Mouse (Mus musculus): Measurements from ENCODE around the gene Cgnl1. TPM values are rescaled to one million over a fixed set of nuclear protein-coding genes. Genes with fewer than 3 reads are reported as not detected.

The Cgnl1 gene
- polyA plus RNA-seq (2012; rRNA removed), result 10.4 and 16.7 TPM in 2 replicates

DNA sequence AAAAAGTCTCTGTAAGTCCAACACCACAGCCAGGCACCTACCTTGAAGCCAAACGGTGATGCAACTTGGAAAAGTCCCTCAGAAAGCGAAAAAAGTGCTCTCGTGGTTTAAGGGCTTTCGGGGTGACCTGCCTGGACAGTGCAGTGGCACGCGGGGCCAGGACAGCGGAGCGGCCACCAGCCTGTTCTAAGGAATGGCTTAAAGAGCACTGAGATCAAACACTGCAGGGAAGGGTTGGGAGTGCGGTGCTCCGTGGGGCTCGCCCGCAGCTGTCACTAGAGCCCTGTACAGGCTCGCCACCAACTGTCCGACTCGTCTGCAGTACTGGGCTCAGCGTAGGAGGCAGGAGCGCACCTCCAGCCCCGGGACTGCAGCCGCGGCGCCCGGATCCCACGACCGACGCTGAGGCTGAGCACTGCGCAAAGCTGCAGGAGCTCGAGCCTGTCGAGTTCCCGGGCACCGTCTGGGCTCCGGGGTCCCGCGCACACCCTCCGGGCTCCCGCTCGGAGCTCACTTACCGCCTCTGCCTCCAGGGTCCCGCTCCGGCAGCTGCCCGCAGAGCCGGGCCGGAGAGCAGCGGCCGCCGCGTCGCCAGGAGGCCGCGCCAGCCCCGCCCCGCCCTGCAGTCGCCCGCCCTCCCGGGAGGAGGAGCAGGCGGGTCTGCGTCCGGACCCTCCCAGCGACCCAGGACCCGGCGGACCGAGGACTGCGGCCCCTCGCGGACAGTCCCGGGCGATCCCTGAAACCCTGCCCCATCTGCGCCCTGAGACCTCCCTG lies at the start of gene Cgnl1:
Gene Cgnl1, minus strand, starts transcription at position 612 of the 777 bp plus-strand sequence.
- DNase-seq (ENCODE audit: low spot score), result peak; percentile 70

DNA sequence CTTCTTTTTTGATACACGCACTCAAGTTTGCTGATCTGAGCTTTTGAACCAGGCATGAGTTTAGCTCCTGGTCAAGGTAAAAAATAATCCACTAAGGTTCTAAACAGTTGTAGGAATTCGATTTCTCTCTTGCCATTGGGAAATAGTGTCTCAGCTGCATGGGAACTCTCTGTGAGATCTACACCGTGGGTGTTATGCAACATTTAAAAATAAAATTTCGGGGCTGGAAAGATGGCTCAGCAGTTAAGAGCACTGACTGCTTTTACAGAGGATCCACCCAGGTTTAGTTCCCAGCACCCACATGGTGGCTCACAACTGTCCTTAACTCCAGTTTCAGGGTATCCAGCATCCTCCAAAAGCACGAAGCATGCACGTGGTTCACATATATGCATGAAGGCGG lies 47.1 kb upstream of the Cgnl1 start:
- DNase-seq (ENCODE audit: low spot score), result no peak

DNA sequence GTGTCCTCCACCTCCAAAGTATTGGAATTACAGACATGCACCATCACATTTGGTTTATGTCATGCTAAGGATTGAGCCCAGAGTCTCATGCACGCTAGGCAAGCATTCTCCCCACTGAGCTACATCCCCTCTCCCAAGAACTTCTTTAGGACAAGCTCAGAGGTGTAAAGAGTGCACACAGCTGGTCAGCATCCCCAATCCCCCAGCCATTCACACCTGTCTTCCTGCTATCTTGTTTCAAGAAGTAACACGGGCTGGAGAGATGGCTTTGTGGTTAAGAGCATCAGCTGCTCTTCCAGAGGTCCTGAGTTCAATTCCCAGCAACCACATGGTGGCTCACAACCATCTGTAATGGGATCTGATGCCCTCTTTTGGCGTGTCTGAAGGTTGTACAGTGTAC lies 44.7 kb upstream of the Cgnl1 start:
- DNase-seq (ENCODE audit: low spot score), result no peak

DNA sequence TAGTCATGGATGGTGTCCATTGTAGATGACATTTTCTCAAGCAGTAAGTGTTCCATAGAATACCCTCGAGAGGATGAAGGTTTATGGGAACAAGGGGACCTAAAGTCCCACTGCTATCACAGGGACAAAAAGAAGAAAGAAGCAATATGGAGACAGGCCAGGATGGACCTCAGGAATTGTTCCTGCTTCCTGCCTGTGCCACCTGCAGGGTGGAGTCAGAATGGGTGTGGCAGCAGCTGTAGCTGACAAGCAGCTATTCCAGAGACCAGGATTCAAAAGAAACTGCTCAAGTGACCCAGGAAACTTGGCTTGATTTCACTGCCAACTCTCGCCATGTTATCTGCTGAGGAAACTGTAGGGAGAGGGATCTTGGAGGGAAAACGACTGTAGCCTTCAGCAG lies 42.2 kb upstream of the Cgnl1 start:
- DNase-seq (ENCODE audit: low spot score), result no peak

DNA sequence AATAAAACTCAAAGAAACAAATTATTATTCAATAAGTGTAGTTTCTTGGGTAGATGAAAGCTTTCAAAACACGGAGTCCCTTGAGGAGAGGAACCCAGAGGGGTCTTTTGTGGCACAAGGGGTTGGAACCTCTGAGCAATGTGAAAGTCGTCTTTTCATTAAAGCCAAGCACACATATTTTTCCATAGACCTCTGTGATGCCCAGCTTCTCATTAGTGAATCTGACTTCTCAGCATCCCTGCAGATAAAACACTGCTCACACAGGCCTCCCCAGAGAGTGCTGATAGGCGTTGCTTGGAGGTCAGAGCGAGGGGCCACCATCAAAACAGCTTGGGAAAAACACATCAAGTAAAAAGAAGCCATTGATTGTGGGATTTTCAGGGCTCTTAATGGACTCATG lies 41.5 kb upstream of the Cgnl1 start:
- no peak for DNase-seq (ENCODE audit: low spot score)

DNA sequence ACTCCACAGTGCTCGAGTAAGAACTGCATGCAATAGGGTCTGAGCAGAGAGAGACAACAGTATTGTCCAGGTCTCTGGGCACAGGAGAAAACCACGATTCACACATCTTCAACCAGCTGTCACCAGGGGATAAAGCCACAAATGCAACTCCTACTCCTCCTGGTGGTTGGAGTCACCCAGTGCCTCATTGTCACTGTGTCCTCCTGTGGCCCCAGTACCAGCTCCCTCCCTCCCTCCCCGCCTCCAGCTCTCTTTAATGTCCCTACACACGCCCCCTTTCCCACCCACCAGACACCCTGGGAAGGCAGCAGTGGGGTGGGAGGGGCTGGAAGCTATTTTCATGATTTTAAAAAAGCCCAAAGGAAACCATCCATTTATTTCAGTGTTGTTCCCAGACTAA lies 41.0 kb upstream of the Cgnl1 start:
- DNase-seq (ENCODE audit: low spot score), result no peak

DNA sequence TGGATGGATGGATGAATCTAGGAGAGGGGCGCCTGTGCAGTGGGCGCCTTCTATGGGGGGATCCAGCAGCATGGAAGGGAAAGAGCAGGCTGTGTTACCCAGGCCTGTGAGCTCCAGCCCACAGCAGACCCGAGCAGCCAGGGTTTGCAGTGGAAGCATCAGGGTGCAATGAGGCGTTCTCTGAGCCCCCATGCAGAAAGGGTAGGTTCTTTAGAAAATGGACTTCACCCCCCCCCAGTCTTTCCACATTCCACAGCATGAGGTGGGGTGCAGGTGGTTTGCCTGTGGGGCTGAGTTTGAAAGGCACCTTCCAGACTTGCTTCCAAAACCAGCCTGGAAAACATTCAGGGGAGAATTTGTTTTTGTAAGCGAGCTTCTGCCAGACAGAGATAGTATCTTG lies 40.0 kb upstream of the Cgnl1 start:
- DNase-seq (ENCODE audit: low spot score), result no peak

DNA sequence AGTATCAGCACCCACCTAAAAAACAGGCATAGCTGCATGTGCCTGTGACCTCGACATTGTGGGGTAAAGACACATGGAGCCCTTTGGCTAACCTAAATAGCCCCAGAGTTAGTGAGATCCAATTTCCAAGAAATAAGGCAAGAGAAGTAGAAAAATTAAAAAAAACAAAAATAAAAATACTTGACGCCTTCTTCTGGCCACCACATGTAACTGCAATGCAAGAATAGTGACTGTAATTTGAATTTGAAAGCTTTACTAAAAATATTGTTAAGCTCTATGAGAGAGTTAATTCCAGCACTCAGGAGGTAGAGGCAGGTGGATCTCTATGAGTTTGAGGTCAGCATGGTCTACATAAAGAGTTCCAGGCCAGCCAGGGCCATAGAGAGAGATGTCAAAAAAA lies 39.3 kb upstream of the Cgnl1 start:
- no peak for DNase-seq (ENCODE audit: low spot score)

DNA sequence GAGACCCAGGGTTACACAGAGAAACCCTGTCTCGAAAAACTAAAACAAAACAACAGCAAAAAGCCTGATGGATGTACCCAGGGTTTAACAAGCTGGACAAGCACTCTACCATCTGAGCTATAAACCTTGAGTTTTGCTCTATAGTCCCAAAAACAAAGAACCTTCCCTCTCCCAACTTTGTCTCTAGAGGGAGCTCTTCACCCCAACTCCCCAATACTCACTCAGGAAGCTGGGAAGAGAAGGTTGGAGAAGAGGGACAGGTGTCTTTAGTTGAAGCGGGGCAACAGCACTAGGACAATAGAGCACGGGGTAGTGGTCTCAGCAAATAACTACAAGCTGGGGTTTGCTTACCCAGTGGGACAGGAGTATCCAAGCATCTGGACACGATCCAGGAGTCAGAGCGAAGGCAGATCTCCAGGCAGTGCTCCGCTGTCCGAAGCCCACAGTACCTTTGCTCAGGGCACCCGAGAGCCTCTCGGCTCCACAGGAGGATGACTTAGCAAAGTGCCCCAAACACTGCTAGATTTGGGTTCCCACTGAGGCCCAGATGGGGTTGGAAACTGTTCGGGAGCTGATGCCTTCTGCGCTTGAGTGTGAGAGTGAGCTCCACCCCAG lies 37.3 kb upstream of the Cgnl1 start:
- no peak for DNase-seq (ENCODE audit: low spot score)

DNA sequence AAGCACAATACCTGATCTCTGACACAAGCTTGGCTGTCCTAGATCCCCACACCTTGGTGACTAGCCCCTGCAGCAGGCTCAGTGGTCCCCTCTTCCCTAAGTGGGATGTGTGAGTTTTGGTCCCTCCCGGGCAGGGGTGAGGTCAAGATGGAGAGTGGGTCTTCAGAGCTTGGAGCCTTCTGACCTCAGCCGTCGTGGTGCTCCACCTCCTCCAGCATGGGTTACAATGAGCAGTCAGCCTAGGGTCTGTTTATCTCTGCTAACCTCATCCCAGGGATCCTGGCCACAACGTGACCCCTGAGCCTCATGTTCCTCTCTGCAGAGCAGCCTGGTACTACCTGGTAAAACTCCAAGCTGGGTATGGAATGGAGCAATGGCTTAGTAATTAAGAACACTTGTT lies 36.4 kb upstream of the Cgnl1 start:
- DNase-seq (ENCODE audit: low spot score), result no peak

DNA sequence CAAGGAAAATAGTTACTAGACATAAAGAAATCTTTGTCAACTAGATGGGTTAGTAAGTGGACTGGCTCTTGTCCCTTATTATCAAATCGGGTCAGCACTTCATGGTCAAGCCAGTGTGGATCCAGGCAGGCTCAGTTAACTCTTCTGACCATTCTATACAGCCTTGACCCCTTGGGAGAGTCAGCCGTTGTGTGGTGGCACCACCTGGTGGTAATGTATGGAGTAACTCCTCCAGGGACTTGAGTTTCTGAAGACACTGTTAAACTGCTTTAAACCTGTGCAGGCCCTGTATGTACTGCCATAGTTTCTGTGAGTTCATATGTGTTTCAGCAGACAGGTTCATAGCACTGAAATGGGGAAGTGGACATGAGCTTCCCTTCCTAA lies 35.0 kb upstream of the Cgnl1 start:
- peak; percentile 50 for DNase-seq (ENCODE audit: low spot score)

DNA sequence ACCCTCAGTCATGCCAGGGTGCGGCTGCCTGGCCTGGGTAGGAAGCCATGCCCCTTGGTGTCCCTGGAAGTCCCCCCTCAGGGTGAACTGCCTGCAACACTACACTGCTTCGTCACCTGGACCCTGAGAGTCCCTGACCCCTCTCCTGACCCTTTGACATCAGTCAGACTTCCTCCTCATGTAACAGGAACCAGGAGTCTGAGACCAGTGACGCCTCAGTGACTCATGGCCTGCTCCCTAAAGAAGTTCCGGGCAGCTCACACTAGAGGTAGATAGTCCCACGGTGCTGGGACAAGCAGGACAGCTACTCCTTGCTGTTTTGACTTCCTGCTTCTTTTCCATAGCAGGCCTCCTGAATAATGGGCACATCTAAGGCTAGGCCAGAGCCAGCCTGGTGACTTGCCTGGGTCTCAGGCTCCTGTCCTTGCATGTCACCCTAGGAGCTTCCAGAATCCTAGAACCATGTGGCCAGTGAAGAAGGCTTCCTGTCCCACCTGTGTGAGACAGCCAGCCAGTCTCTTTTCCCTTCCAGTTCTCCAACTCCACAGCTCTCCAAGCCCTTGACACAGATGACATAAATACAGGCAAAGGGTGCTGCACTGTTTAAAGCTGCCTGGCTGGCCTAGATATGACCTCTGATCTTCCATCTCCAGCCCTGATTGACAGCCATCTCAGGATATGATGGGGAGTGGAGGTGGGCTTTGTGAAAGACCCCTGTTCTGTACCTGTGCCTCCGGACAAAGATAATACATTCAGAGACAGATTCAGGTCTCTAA lies 34.4 kb upstream of the Cgnl1 start:
- DNase-seq (ENCODE audit: low spot score), result no peak

DNA sequence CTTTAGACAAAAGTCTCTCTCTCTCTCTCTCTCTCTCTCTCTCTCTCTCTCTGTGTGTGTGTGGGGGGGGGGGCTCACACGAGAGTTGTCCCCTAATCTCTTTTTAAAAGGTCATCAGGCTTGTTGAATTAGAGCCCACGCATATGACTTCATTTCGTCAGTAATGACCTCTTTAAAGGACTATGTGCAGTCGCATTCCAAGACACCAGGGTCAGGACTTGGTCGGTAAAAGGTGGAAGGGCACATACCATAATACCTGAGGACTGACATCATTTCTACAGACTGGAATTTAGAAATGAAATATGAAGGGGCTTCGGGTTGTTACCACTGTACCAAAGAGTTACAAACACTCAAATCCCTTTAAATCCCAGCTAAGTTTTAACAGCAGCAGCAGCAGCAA lies 32.7 kb upstream of the Cgnl1 start:
- DNase-seq (ENCODE audit: low spot score), result no peak

DNA sequence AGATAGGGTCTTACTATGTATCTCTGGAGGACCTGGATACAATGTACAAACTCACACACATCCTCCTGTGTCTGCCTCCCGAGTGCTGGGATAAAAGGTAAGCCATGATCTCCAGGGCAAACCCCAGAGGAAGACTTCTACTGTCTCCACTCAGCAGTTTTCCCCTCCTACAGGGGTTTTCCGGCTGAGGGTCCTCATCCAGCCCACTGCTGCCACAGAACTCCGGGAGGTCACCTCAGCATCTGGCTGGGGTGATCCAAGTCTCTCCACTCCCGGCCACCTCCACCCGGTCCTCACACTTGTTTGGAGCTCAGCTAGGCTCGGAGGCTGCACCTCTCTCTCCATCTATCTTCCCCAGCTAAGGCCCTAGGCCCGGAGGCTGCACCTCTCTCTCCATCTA lies 31.9 kb upstream of the Cgnl1 start:
- no peak for DNase-seq (ENCODE audit: low spot score)

DNA sequence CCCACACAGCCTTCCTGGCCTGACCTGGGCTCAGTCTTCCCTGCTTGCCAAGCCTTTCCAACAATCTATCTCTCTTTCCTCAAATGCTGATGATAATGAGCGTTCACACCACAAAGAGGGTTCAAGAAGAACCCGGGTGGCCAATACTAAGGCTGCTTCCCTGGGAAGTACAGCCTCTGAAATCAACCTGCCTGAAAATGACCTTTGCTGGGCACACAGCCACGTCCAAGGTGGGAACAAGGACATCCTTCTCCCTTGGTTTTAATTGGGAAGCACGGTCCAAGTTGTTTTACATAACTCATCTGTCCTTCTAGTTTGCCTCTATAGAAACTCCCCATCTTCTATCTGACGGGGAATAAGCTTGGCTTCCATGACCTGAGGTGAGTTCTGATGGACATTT lies 28.2 kb upstream of the Cgnl1 start:
- DNase-seq (ENCODE audit: low spot score), result no peak

DNA sequence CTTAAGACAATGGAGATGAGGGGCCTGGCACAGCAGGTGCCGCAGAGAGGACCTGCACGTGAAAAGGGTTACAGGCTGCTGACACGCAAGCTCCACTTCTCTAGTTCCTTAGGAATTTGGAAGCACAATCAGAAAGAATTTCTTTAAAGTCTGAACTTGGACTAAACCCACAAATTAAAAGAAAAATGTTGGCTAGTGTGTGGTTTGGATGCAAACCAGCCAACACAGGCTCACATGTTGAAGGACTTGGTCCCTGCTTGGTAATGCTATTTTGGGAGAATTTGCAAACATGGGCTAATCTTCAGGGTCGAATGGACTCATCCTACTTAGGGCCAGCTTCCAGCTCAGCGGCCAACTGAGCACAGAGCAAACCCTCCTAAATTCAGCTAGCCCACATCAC lies 26.8 kb upstream of the Cgnl1 start:
- DNase-seq (ENCODE audit: low spot score), result no peak

DNA sequence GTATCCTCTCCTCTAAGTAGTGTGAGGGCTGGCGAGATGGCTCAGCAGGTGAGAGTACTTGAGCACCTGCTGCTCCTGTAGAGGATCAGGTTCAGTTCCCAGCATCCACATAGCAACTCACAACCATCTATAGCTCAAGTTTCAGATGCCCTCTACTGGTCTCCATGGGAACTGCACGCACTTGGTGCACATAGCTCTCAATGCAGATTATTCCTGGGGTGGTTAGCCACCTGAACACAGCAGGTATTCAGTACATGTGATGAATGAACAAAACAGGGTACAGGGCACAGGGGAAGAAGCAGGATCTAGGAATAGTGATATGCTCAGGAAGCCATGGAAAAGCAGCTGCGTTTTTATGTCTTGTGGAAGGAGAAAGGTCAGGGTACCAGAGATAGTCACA lies 6.0 kb upstream of the Cgnl1 start:
- no peak for DNase-seq (ENCODE audit: low spot score)

DNA sequence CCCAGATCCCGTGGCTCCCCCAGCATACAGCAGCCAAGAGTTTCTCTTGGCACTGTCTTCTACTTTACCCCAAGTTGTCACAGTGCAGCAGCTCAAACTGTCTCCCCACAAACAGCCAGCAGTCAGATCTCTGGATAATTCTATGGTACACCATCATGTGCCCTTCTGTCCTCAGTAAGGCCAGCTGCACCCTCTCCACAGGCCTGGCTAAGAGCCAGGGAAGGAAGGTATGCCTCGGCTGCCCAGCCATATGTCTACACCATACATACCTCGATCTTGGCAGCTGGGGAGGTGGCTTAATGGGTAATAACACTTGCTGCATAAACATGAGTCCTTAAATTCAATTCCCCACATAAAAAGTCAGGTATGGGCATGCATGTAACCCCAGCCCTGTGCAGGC lies 4.9 kb upstream of the Cgnl1 start:
- no peak for DNase-seq (ENCODE audit: low spot score)

DNA sequence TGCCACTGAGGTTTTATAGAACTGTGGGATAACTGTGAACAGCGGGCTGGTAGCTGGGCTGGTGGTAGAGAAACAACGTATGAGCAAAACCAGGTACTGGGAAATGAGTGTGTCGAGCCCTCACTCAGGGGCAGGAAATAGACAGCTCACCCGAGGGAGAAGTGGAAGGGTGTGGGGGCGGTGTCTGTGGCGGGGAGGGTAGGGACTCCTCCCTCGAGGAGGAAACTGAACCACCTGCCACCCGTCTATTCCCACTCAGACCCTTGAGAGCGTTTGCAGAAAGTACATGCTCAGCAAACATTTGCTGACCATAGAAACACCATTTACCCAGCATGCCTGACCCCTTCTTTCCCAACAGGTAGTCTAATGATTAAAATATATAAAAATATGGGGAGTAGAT lies 2.2 kb upstream of the Cgnl1 start:
- DNase-seq (ENCODE audit: low spot score), result no peak

DNA sequence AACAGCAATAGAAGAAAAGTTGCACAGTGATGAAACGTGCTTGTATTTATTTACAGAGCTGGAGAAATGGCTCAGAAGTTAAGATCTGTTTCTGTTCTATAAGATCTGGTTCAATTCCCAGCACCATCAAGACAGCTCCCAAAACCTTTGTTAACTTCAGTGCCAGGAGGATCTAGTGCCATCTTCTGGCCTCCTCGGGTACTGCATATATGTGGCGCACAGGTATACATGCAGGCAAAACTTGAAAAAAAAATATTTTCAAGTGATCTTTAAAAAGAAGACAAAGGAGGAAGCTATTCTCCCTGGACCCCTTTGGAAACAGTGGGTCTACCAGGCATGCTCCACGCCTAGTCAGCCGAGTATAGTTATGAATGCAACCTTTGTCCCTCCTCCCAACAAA lies 936 bp upstream of the Cgnl1 start:
- no peak for DNase-seq (ENCODE audit: low spot score)

DNA sequence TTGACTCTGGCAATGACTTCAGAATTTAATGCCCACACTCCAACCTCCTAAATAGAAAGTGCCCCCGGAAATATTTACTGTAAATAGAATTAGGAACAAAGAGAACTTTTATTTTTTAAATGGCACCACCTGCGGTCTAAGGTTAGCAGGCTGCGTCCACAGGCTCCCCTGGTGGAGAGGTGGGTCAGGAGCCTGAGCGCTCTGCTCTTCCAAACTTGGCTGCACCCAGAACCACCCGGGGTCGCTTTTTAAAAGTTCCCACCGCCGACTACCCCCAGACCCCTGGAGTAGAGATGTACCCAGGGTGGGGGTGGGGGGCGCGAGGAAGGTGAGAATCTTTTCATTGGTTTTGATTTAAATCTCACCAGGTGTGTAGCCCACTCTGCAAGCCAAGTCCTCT lies 918 bp downstream of the Cgnl1 start:
- no peak for DNase-seq (ENCODE audit: low spot score)

DNA sequence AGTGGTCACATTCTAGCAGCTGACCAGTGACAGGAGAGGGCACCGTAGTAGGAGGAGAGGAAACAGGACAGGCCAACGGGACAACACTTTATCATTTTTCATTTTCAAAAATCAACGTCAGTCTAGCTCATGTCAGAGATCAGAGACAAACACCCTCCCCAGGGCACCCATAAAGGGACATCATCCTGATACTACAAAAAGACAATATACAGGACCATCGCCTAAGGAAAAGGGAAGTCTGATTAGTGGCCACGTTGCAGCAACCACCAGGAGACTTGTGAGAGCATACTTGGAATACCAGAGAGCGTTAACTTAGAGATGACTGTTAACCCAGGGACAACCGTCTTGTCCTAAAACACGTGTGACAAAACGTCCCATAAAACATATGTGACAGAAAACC lies 1.7 kb downstream of the Cgnl1 start:
- no peak for DNase-seq (ENCODE audit: low spot score)

DNA sequence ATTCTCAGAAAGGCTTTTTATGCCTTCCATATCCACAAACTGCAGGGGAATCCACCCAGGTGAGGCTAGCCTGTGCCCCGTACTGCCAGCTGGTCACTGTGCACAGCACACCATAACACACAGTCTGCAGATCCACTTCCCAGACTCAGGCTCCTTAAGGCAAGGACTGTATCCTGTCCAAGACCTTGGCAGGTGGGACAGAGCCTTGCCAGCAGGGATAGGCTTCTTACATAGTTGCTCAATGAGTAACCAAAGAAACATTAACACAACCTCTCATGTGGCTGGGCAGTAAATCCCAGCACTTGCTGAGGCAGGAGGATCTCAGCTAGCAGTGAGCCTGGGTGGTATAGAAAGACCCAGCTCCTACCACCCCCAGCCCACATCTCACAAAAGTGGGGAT lies 3.3 kb downstream of the Cgnl1 start:
- DNase-seq (ENCODE audit: low spot score), result no peak

Measured in urinary bladder, adult 2 months (tissue).